Mouse (Mus musculus) CH12.LX (cell line): ENCODE data around the gene Alkbh4.

Source experiments
- CTCF ChIP-seq, 2 experiments: IDR thresholded peaks in 1 of 2; conservative IDR thresholded peaks in 1 of 2; 2 replicates each; pipeline ENCODE4 v1.5.1; 2011 to 2012; ENCODE audit warnings: low read depth in 2 of 2, low read length in 2 of 2, improper control_type of control experiment in 1 of 2, inconsistent platforms in 1 of 2, mild to moderate bottlenecking in 1 of 2, moderate library complexity in 1 of 2
- EP300 ChIP-seq: IDR thresholded peaks from 2 replicates; pipeline ENCODE4 v1.6.1; 2011; ENCODE audit warnings: low read length, improper control_type of control experiment
- MAX ChIP-seq: IDR thresholded peaks from 2 replicates; pipeline ENCODE4 v1.6.1; 2011; ENCODE audit warnings: low read length, improper control_type of control experiment
- MEF2A ChIP-seq: IDR thresholded peaks from 2 replicates; pipeline ENCODE4 v1.6.1; 2014; ENCODE audit warnings: low read depth, mild to moderate bottlenecking, inconsistent platforms, low read length, improper control_type of control experiment, borderline replicate concordance
- MYC ChIP-seq: IDR thresholded peaks from 2 replicates; pipeline ENCODE4 v1.6.1; 2011; ENCODE audit warnings: low read depth, mild to moderate bottlenecking, improper control_type of control experiment, low read length
- NRF1 ChIP-seq: IDR thresholded peaks from 2 replicates; pipeline ENCODE4 v1.6.1; 2014; ENCODE audit warnings: low read depth, mild to moderate bottlenecking, inconsistent platforms, low read length, improper control_type of control experiment, moderate library complexity
- POLR2A ChIP-seq: IDR thresholded peaks from 2 replicates; pipeline ENCODE4 v1.6.1; 2011; ENCODE audit warnings: low read depth, mild to moderate bottlenecking, improper control_type of control experiment, low read length
- RCOR1 ChIP-seq: conservative IDR thresholded peaks from 2 replicates; pipeline ENCODE4 v1.6.1; 2012; ENCODE audit warnings: low read depth, mild to moderate bottlenecking, inconsistent platforms, low read length, improper control_type of control experiment
- USF1 ChIP-seq: IDR thresholded peaks from 2 replicates; pipeline ENCODE4 v1.6.1; 2014; ENCODE audit warnings: low read depth, mild to moderate bottlenecking, inconsistent platforms, low read length, improper control_type of control experiment
- ZC3H11A ChIP-seq: IDR thresholded peaks from 2 replicates; pipeline ENCODE4 v1.6.1; 2012; ENCODE audit warnings: low read depth, mild to moderate bottlenecking, inconsistent platforms, low read length, improper control_type of control experiment

DNA sequence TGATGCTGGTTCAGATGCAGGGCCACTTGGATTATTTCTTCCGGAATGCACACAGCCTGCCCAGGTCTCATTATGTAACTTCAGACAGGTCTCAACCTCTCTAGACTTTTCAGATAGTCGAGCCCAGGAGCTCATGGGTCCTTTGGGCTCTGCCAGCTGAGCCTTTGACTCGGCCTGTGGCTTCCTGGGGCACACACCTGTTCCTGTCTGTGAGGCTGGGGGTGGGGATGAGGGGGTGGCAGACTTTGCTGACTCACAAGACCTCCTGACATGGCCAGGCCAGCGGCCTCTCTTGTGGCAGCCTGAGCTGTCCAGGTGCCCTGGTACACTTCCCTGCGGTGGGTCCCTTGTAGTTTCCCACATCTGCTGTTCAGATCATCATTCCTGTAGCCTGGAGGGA is 44.0 kb upstream of the Alkbh4 start:
- TF ChIP-seq MEF2A (no peak), CTCF (conservative IDR thresholded peaks at IDR 0.05 in 1 of 2, IDR thresholded peaks at IDR 0.05 in 1 of 2; ENCODE audit: low read depth in 2 of 2, low read length in 2 of 2) (no peak), EP300 (no peak), USF1 (no peak), POLR2A (no peak), NRF1 (no peak), ZC3H11A (no peak), MYC (no peak), MAX (no peak), RCOR1 (no peak)
